Mouse (Mus musculus) MEL-GATA-1-ER (cell line): Measurements from ENCODE around the gene Ilf2.

Source experiments
- DNase-seq: peaks from one replicate; pipeline ENCODE4 v3.0.0-alpha.2; 2012; ENCODE audit warnings: low read depth; ENCODE audit errors: extremely low read depth

The Ilf2 gene

DNA sequence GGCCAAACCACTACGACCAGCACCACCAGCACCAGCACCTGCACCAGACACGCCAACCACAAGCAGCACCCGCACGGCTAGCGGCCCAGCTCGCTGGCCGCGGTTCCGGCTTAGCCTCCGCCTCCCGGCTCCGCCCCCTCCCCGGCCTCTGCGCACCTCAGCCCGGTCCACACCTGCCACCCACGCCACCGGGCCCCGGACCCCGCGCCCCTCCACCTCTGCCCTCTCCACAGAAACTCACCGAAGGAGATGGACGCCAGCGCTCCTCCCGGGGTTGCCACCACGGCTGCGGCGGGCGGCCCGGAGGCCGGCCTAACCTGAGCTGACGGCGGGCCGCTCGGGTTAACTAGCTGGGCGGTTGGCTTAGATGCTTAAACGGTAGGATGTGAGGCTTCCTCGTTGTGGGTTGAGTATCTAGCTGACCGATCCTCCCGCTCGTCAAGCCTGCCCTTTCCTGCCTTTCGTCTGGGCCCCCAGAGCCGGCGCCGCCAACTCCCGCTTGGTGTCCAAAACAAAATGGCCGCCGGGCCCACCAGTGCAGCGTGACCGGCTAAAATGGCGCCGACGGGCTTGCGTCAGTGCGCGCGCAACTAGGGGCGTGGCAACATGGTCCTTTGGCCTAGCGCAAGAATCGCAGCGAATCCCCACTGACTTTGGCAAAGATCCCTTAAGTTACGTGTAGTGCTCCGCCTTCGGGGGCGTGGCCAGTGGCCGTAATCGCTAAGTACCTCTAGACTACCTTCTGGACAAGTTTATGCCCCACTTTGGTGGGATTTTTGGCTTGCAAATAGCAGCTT lies 33.2 kb downstream of the Ilf2 start, which contains the start of gene Chtop:
TSS of gene Chtop (minus strand) at position 549 of the 797 bp plus-strand sequence.
- DNase-seq: peak; percentile 97

- DNase-seq: no peak
These were observed 33.8 kb downstream of the Ilf2 start for GRCm38 (mm10) chr3:90509747-90510123.

GRCm38 (mm10) chr3:90512276-90512675 lies 36.4 kb downstream of the Ilf2 start:
- no peak for DNase-seq

- no peak for DNase-seq
These were observed 37.2 kb downstream of the Ilf2 start for GRCm38 (mm10) chr3:90512948-90513642.

DNA sequence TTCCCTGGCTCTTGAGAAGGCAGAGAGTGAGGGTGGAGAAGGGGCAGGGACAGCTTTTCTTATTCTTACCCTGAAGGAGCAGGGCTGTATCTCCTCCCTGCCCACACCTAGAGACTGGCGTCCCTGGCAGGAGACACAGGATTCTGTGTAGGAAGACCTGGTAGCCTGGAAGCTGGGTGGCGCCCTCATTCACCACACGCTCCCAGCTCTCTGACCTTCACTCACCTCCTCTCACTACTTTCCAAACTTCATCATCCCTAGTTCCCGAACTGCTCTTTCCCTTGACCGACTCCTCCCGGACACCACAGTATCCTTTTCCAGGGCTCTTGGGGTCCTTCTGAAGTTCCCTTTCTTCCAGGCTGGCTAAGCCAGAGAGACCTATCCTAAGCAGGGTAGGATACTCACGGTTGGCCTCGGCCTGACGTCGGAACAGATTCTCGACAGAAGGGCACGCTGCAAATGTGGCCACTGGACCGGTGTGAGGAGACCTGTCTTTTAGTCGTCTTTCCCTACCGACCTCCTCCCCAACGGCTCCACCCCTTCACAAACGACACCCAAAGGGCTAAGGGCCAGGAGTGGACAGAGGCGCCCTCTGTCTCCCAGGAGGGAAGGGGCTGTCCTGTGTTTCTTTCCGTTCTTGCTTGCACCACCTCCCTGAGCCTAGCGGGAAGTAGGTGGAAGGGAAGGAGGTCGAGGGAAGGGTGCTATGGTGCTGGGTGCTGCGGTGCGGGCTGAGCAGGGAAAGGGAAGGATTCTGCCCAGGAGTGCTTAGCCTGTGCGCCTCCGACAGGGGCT lies 38.1 kb downstream of the Ilf2 start, which contains the start of the genes S100a1 and S100a13:
TSS of gene S100a1 (minus strand) at position 597 of the 795 bp plus-strand sequence.
TSS of gene S100a13 (plus strand) at position 640 of the 795 bp plus-strand sequence.
- peak; percentile 31 for DNase-seq

DNA sequence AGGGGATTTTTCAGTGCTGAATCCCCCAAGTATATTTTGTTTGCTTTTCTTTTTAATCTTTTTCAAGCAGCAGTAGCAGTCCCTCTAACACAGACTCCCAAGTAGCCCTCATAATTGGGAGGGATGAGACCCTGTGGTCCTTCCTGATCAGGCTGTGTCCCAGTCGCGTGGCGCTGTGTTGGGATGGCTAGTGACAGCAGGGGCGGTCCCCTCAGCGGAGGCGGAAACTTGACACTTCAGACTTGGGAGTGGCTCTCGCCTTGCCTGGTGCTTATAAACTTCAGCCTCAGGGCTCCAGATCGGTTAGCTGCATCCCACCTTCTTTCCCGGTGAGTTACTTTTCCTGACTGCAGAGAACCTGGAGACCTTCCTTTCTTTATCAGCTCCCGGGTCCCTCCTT lies 38.8 kb downstream of the Ilf2 start:
- peak; percentile 56 for DNase-seq

- no peak for DNase-seq
These were observed 39.3 kb downstream of the Ilf2 start for GRCm38 (mm10) chr3:90515242-90515641.

DNA sequence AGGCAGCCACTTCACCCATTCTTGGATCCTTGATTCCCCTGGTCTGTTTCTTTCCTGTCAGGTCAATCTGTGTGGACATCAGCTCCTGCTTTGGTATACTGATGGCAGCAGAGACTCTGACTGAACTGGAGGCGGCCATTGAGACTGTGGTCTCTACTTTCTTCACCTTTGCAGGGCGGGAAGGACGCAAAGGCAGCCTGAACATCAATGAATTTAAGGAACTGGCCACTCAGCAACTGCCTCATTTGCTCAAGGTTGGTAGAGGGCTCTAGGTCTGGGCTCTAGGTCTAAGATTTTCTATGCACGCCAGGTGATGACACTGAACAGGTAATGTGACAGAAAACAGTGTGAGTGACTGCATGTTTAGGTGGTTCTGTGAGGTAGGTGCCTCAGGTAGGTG lies 39.9 kb downstream of the Ilf2 start:
- no peak for DNase-seq

- no peak for DNase-seq
These were observed 41.8 kb downstream of the Ilf2 start for GRCm38 (mm10) chr3:90517711-90518110.

- peak; percentile 67 for DNase-seq
These were observed 49.5 kb downstream of the Ilf2 start for GRCm38 (mm10) chr3:90525421-90525820.

DNA sequence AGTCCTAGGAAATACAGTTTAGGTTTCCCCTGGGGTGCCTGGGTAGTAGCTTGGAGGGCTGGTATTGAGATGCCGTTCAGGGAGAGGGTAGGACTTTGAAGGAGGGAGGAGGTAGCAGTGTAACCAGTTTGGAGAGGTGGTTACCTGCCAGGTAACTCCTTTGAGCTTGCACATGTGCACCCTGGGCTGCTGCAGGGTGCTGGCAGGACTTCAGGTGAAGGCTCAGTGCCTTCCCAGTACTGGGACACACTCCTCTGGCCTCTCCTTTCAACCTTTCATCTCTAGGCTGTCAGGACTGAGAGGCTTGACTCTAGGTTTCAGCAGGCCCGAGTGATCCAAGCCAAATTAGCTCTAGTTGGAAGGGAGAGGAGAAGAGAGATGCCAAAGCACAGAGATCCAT lies 50.1 kb downstream of the Ilf2 start:
- DNase-seq: no peak

GRCm38 (mm10) chr3:90526580-90526979 lies 50.7 kb downstream of the Ilf2 start, which contains the start of gene S100a14:
TSS of gene S100a14 (plus strand) at chr3:90526856.
- DNase-seq: peak; percentile 51

DNA sequence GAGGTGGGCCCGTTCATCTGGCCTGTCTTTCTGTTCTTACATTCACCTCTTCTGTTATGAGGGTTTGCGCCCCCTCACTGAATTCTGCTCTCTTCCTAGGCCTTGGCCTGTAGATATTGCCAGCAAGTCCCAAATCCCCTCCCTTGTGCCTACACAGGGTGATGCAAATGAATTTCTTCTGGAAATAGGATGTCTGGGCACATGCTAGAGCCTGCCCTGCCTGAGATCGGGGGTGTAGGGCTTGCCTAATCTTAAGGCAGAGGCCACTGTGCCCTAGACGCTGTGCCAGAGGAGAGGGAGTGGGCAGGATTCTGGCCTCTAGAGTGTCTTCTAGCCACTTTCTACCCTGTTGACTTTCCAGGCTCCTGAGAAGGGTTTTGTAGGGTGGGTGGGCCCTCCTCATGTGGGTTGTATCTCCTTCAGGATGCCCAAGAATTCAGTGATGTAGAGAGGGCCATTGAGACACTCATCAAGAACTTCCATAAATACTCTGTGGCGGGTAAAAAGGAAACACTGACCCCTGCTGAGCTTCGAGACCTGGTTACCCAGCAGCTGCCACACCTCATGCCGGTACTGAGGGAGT lies 51.5 kb downstream of the Ilf2 start:
- DNase-seq: no peak

DNA sequence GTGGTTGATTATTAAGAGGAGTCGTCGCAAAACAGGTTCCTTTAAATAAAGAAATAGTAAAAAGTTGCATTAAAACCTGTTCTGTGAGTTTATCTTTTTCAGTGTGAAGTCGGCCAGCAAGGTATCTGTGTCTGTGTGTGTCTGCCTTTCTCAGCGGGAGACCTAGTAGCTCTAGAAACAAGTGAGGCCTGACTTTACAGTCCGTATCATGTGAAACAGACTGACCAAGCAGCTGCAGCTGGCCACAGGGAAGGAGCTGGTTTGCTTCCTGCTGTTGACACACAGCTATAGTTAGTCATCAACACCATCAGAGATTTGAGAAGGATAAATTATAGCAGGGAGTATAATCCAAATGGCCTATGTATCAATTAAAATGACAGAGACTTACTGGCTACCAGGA lies 55.8 kb downstream of the Ilf2 start:
- DNase-seq: no peak

DNA sequence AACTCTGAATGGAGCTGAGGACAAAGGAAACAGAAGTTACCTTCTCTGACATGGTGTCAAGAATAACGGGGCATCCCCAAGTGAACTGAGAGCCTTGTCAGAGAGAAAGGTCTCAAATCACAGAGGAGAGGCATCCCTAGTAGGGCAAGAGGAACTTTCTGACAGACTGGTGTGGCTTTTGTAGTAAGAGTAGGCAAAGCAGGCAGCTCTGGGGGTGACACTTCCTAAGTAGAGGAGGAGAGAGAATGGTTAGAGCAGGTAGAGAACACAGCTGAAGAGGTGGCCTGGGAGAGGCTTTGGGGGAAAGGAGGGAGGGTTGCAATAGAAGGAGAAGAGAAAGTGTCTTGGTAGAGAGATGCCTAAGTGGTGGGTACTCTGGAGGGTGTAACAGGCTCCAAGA lies 59.5 kb downstream of the Ilf2 start:
- DNase-seq: no peak

DNA sequence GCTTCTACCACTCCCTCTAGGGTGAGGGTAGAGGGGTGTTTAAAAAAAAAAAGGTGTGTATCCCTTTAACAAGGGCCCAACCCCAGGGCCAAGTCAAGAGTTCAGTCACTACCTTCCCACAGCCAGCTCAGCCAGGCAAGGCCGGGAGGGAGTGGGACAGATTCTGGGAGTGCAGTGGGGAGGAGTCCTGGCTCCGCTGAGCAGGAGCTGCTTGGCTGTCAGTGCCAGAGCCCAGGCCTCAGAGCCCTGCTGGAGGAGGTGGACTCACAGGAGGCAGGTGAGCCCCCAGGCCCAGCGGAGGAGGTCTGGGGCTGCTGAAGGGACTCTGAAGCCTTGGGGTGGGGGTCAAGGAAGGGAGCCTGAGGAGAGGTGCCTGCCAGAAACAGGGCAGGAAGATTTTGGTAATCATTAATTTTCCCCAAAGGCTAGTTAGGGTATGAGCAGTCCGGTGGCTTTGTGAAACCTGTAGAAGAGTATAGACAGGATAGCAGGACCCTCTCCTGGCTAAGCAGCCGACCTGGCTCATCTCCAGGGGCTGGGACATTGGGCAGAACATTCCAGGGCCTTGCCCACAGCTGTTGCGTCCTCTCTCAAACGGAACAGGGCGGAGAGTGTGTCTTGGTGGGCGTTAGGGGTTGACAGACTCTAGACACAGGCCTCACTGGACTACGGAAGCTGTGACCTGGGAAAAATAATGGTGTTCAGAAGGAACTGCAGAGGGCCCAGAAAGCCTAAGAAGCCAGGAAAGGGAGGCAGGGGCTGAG lies 61.4 kb downstream of the Ilf2 start, which contains the start of gene S100a16:
TSS of gene S100a16 (plus strand) at position 114 of the 764 bp plus-strand sequence.
- DNase-seq: no peak

GRCm38 (mm10) chr3:90537905-90538296 lies 62.0 kb downstream of the Ilf2 start:
- DNase-seq: no peak
